Mouse (Mus musculus): ENCODE results near the gene Ccdc65.

Ccdc65 gene

GRCm38 (mm10) chr15:98707766-98708372 lies at the start of gene Ccdc65:
Gene Ccdc65, plus strand, starts transcription at chr15:98708207.
- TF ChIP-seq GATA4 (IDR thresholded peaks at IDR 0.05; ENCODE audit: insufficient replicate concordance, low read length), result no peak

- TF ChIP-seq GATA4 (IDR thresholded peaks at IDR 0.05; ENCODE audit: insufficient replicate concordance, low read length), result no peak
Observed at GRCm38 (mm10) chr15:98662198-98662566, 45.8 kb upstream of the Ccdc65 start.

- no peak; the same call in 1 of the 2 replicates for TF ChIP-seq GATA4 (IDR thresholded peaks at IDR 0.05; ENCODE audit: insufficient replicate concordance, low read length)
Observed at GRCm38 (mm10) chr15:98662567-98663545, 45.2 kb upstream of the Ccdc65 start, which contains the start of gene Ddx23. Gene Ddx23, minus strand, starts transcription at chr15:98662894.

- no peak for TF ChIP-seq GATA4 (IDR thresholded peaks at IDR 0.05; ENCODE audit: insufficient replicate concordance, low read length)
Observed at GRCm38 (mm10) chr15:98664042-98664907, 43.7 kb upstream of the Ccdc65 start.

- TF ChIP-seq GATA4 (IDR thresholded peaks at IDR 0.05; ENCODE audit: insufficient replicate concordance, low read length), result no peak
Observed at GRCm38 (mm10) chr15:98672592-98672991, 35.4 kb upstream of the Ccdc65 start.

GRCm38 (mm10) chr15:98673732-98674131 lies 34.3 kb upstream of the Ccdc65 start:
- no peak for TF ChIP-seq GATA4 (IDR thresholded peaks at IDR 0.05; ENCODE audit: insufficient replicate concordance, low read length)

- no peak for TF ChIP-seq GATA4 (IDR thresholded peaks at IDR 0.05; ENCODE audit: insufficient replicate concordance, low read length)
Observed at GRCm38 (mm10) chr15:98674284-98674993, 33.6 kb upstream of the Ccdc65 start.

- TF ChIP-seq GATA4 (IDR thresholded peaks at IDR 0.05; ENCODE audit: insufficient replicate concordance, low read length), result no peak
Observed at GRCm38 (mm10) chr15:98674994-98675545, 32.9 kb upstream of the Ccdc65 start.

- no peak for TF ChIP-seq GATA4 (IDR thresholded peaks at IDR 0.05; ENCODE audit: insufficient replicate concordance, low read length)
Observed at GRCm38 (mm10) chr15:98675634-98676250, 32.3 kb upstream of the Ccdc65 start.

GRCm38 (mm10) chr15:98676471-98676870 lies 31.5 kb upstream of the Ccdc65 start:
- no peak for TF ChIP-seq GATA4 (IDR thresholded peaks at IDR 0.05; ENCODE audit: insufficient replicate concordance, low read length)

- TF ChIP-seq GATA4 (IDR thresholded peaks at IDR 0.05; ENCODE audit: insufficient replicate concordance, low read length), result no peak
Observed at GRCm38 (mm10) chr15:98676940-98677728, 30.9 kb upstream of the Ccdc65 start, which contains the start of gene Rnd1. Gene Rnd1, minus strand, starts transcription at chr15:98677461.

GRCm38 (mm10) chr15:98677977-98678376 lies 30.0 kb upstream of the Ccdc65 start:
- TF ChIP-seq GATA4 (IDR thresholded peaks at IDR 0.05; ENCODE audit: insufficient replicate concordance, low read length), result peak; percentile 47; the same call in 1 of the 2 replicates

- TF ChIP-seq GATA4 (IDR thresholded peaks at IDR 0.05; ENCODE audit: insufficient replicate concordance, low read length), result no peak
Observed at GRCm38 (mm10) chr15:98680660-98681059, 27.3 kb upstream of the Ccdc65 start.
